In genomic region chr2:60808822-60809221, GRCm38 (mm10) we compare ENCODE assay signal across 15 mouse cellular contexts.
DNase-seq lines count a peak whose midpoint lies in the region; ATAC-seq lines count a peak whose summit lies in the region.
"Had no signal": no experiment of that assay in that cellular context is flagged by ENCODE, and none has a peak within 500 bp of the region (broad histone marks: within the 10 kb centered on the region; RNA-seq: fewer than 3 reads in every experiment).

No protein-coding gene starts in this region.

- no peak for DNase-seq in heart, embryonic 10.5 days (ENCODE audit: low spot score)
- DNase-seq in heart, postnatal 36 days: no peak
- DNase-seq in kidney, postnatal 14 days: no peak
- DNase-seq in ovary, postnatal 36 days (ENCODE audit: low spot score): no peak
- DNase-seq in adrenal gland, postnatal 14 days: no peak
- DNase-seq: B cell, adult 2 months; cerebellum, postnatal 36 days; right cerebral cortex, postnatal 14 days had no signal

- 87% methylated on average over 6 of the region's 6 CpGs for WGBS in heart, embryonic 10.5 days
- WGBS in kidney, embryonic 16.5 days: 67% methylated on average over 6 of the region's 6 CpGs
- 88% methylated on average over 6 of the region's 6 CpGs for WGBS in embryonic facial prominence, embryonic 13.5 days

- H3K9me3 ChIP-seq in heart, embryonic 10.5 days: no peaks in the 10 kb centered on the region
- H3K9me3 ChIP-seq in kidney, embryonic 16.5 days (ENCODE audit: low read length): no peaks in the 10 kb centered on the region
- no peaks in the 10 kb centered on the region for H3K9me3 ChIP-seq in embryonic facial prominence, embryonic 13.5 days

- intact Hi-C loops in heart, postnatal 36 days (cut with DNase I): loop anchor here (2.0 kb wide), 1 partner anchor 72 kb away; no protein-coding TSS in a partner anchor

- H3K27me3 ChIP-seq in heart, embryonic 10.5 days (ENCODE audit: insufficient read depth, poor library complexity, severe bottlenecking): no peaks in the 10 kb centered on the region
- H3K27me3 ChIP-seq in kidney, embryonic 16.5 days (ENCODE audit: insufficient read depth, low read length): no peaks in the 10 kb centered on the region
- H3K27me3 ChIP-seq in embryonic facial prominence, embryonic 13.5 days: no peaks in the 10 kb centered on the region
- H3K27me3 ChIP-seq: megakaryocyte, embryonic 14.5 days had no signal

- peaks cover 5% of the 10 kb centered on the region for H3K36me3 ChIP-seq in heart, embryonic 10.5 days
- H3K36me3 ChIP-seq in kidney, embryonic 16.5 days (ENCODE audit: insufficient read depth, low read length): no peaks in the 10 kb centered on the region
- H3K36me3 ChIP-seq in embryonic facial prominence, embryonic 13.5 days: no peaks in the 10 kb centered on the region

- no peak overlapping the region for H3K9ac ChIP-seq in kidney, embryonic 16.5 days (replicated peaks; ENCODE audit: low read length)
- no peak overlapping the region for H3K9ac ChIP-seq in embryonic facial prominence, embryonic 13.5 days

- H3K27ac ChIP-seq in heart, embryonic 10.5 days: 0 out of 2 replicates have a peak overlapping the region, but pooled peaks have one; percentile 3
- H3K27ac ChIP-seq in kidney, embryonic 16.5 days (ENCODE audit: low read length): peak overlapping the region; percentile 71; the same call in 1 of the 2 replicates
- peak overlapping the region; percentile 39; the same call in 1 of the 2 replicates for H3K27ac ChIP-seq in embryonic facial prominence, embryonic 13.5 days
- H3K27ac ChIP-seq: layer of hippocampus, adult 2 months had no signal

- H3K4me1 ChIP-seq in heart, embryonic 10.5 days: peaks cover 67% of the 10 kb centered on the region
- peaks cover 47% of the 10 kb centered on the region for H3K4me1 ChIP-seq in kidney, embryonic 16.5 days (ENCODE audit: insufficient read depth, low read length)
- H3K4me1 ChIP-seq in embryonic facial prominence, embryonic 13.5 days: peaks cover 59% of the 10 kb centered on the region

- H3K4me2 ChIP-seq in kidney, embryonic 16.5 days (replicated peaks; ENCODE audit: low read depth, low read length): no peak overlapping the region
- no peak overlapping the region for H3K4me2 ChIP-seq in embryonic facial prominence, embryonic 13.5 days

- no peak for ATAC-seq in kidney, embryonic 16.5 days (ENCODE audit: low FRiP score, low TSS enrichment)
- no peak for ATAC-seq in embryonic facial prominence, embryonic 13.5 days (ENCODE audit: insufficient number of reproducible peaks, insufficient read depth, low FRiP score, low TSS enrichment, low read depth)
- peak; percentile 50 for ATAC-seq in megakaryocyte, adult 5-6 weeks (ENCODE audit: poor library complexity, severe bottlenecking)

- no peak overlapping the region for H3K4me3 ChIP-seq in heart, embryonic 10.5 days
- H3K4me3 ChIP-seq in kidney, embryonic 16.5 days (ENCODE audit: low read length): no peak overlapping the region
- H3K4me3 ChIP-seq in embryonic facial prominence, embryonic 13.5 days: no peak overlapping the region
- H3K4me3 ChIP-seq: erythroblast, embryonic 14.5 days; layer of hippocampus, adult 2 months; myocyte had no signal

Comparison
In these comparisons a context has a peak if more than half of its experiments do, and no peak if none do; other contexts are left out.
1. H3K27ac ChIP-seq: peak in every context shown above with its lines; median percentile 71 in kidney, embryonic 16.5 days; 39 in embryonic facial prominence, embryonic 13.5 days; 3 in heart, embryonic 10.5 days.